Mouse (Mus musculus) lung, adult 18-20 months (tissue): ENCODE data around the gene Prdm11.

Source experiments
- DNase-seq, 2 experiments: peaks; one replicate each; pipeline ENCODE4 v3.0.0; 2022; ENCODE audit warnings: mixed read lengths in 2 of 2

The Prdm11 gene

DNA sequence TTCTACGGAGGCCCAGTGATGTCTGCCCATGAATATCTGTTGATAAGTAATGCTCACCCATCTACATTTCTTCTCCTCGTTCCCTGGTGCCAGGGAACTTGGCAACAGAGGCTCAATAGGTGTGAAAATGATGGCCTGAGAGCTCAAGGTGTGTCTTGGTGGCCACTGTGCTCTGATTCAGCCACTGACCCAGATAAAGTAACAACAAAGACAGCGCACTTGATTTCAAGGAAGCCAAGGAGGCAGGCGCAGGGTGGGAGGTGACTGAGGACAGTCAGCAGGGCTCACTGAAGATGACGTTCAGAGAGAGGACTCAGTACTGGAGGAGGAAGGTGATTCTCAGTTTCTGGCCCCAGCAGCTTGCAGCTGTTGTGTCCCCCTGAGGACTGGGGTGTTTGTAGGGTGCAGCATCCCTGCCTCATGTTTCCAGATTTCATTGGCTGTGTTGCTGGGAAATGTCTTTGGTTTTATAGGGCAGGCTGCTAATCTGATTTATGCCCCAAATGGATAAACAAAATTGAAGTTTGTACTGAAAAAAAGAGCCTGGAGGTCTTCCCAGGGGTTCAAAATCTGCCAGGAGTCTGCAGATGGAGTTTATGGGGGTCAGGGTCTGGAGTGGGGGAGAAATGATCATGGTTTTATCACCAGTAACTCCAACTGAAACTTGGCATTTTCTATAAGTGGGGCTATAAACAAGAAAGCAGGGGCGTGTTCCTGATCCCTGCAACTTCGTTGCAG, 128.4 kb downstream of the Prdm11 start:
- no peak for DNase-seq

DNA sequence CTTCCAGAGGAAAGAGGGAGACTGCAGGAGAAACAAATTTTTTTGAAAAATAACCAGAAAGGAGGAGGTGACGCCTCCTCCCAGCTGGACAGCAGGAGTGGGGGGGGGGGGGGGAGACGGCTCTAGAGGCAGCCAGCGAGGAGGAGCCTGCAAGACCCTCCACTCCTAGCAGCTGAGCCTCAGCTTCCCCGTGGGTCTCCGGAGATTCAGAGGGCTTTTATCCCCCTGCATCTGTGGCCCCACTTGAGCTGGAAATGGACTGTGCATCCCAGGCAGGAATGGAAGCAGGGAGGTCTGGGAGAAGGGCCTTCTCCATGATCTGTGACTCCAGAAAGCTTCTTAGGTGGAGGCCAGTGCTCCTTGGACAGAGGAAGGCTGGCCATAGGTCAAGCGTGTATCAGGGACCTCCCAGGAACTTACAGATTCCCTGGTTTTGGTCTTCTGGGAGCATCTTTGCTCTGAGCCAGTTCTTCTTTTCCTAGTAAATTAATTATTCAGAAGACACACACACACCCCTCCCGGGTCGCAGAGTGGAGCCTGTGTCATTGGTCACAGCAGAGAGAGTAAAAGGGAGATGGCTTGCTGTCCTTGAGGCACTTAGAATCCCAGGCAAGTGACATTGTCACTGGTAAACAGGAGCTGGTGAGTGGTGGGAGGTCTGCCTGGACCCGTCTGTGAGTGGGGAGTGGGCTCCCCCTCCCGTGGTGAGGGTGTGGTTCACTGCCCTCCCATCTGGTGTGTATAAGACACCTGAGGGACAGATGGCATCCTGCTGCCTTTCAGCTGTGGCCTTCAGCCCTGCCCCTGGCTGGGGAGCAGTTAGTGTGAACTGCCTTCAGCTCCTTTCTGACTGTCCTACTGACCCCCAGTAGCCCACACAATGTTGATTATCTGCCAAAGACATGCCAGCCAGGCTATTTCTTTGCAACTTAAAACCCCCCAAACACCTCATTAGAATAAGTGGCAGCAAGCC, 130.0 kb downstream of the Prdm11 start:
- DNase-seq, result no peak
